Mouse (Mus musculus): ENCODE results near the gene Scn8a. TPM values are rescaled to one million over a fixed set of nuclear protein-coding genes. Genes with fewer than 3 reads are reported as not detected.
A peak's percentile ranks its signal among the peaks of the same experiment; 100 is the strongest.

Scn8a gene
- polyA plus RNA-seq, 1 experiment from 2014 or later: 11.6 TPM

- H3K9ac ChIP-seq (ENCODE audit: low read length): no peak overlapping the region
- H3K36me3 ChIP-seq (ENCODE audit: control insufficient read depth, insufficient read depth, low read length): no peaks in the 10 kb centered on the region
- no peak overlapping the region for H3K4me3 ChIP-seq (ENCODE audit: low read depth, low read length)
- no peak for ATAC-seq (ENCODE audit: low FRiP score)
- no peak overlapping the region for H3K4me2 ChIP-seq
- no peak for DNase-seq (ENCODE audit: low spot score, missing footprints)
- WGBS: 83% methylated on average over 8 of the region's 8 CpGs
- H3K27me3 ChIP-seq (ENCODE audit: control insufficient read depth, insufficient read depth, low read length): no peaks in the 10 kb centered on the region
- H3K9me3 ChIP-seq (ENCODE audit: control insufficient read depth, low read length): no peaks in the 10 kb centered on the region
- no peaks in the 10 kb centered on the region for H3K4me1 ChIP-seq (ENCODE audit: control insufficient read depth, insufficient read depth, low read length)
- H3K27ac ChIP-seq (ENCODE audit: low read depth, low read length): no peak overlapping the region
Observed at GRCm38 (mm10) chr15:100836729-100837128, 32.9 kb upstream of the Scn8a start.

DNA sequence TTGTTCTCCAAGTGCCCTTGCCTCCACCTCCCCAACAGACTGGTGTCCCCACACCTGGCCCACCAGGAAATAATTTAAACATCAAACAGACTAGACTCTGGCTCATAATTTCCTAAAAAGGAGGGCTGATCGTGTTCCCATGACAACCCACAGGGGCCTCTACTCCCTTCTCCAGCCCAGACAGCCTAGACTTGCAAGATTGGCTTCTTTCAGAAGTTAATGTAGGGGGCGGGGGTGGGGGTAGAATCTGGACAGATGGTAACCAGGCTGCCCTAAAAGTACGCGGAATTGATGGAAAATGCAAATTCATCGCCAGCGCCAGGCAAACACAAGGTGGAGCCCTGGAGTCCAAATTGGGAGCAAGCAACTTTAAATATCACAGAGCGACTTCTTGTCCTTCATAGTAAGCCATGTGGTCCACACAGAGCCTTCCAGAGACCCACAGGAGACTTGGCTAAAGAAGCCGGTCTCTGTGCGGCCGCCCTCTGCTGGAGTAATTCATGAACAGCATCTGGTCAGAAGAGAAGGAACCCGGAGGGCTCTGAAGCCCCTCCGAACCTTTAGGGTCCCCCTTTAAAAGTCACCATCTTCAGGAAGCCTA lies 31.0 kb upstream of the Scn8a start:
- Histone ChIP-seq H3K4me1 (ENCODE audit: control insufficient read depth, insufficient read depth, low read length) (no peaks in the 10 kb centered on the region), H3K9ac (ENCODE audit: low read length) (no peak overlapping the region), H3K9me3 (ENCODE audit: control insufficient read depth, low read length) (no peaks in the 10 kb centered on the region), H3K36me3 (ENCODE audit: control insufficient read depth, insufficient read depth, low read length) (no peaks in the 10 kb centered on the region), H3K27ac (ENCODE audit: low read depth, low read length) (no peak overlapping the region), H3K4me3 (ENCODE audit: low read depth, low read length) (no peak overlapping the region), H3K27me3 (ENCODE audit: control insufficient read depth, insufficient read depth, low read length) (no peaks in the 10 kb centered on the region), H3K4me2 (no peak overlapping the region)
- ATAC-seq (ENCODE audit: low FRiP score) (peak; percentile 46; the same call in 1 of the 2 replicates), DNase-seq (ENCODE audit: low spot score, missing footprints) (peak; percentile 89)
- 39% methylated on average over 12 of the region's 12 CpGs for WGBS

GRCm38 (mm10) chr15:100844336-100844735 lies 25.3 kb upstream of the Scn8a start:
- DNase-seq (ENCODE audit: low spot score, missing footprints) (no peak), ATAC-seq (ENCODE audit: low FRiP score) (no peak)
- Histone ChIP-seq H3K4me1 (ENCODE audit: control insufficient read depth, insufficient read depth, low read length) (no peaks in the 10 kb centered on the region), H3K9me3 (ENCODE audit: control insufficient read depth, low read length) (peaks cover 7% of the 10 kb centered on the region; the same call in 1 of the 2 replicates), H3K4me2 (no peak overlapping the region), H3K36me3 (ENCODE audit: control insufficient read depth, insufficient read depth, low read length) (no peaks in the 10 kb centered on the region), H3K27ac (ENCODE audit: low read depth, low read length) (no peak overlapping the region), H3K4me3 (ENCODE audit: low read depth, low read length) (no peak overlapping the region), H3K27me3 (ENCODE audit: control insufficient read depth, insufficient read depth, low read length) (no peaks in the 10 kb centered on the region), H3K9ac (ENCODE audit: low read length) (no peak overlapping the region)
- 86% methylated on average over 7 of the region's 7 CpGs for WGBS

- H3K4me1 ChIP-seq (ENCODE audit: control insufficient read depth, insufficient read depth, low read length): no peaks in the 10 kb centered on the region
- H3K4me2 ChIP-seq: no peak overlapping the region
- 55% methylated on average over 26 of the region's 26 CpGs for WGBS
- H3K27me3 ChIP-seq (ENCODE audit: control insufficient read depth, insufficient read depth, low read length): no peaks in the 10 kb centered on the region
- DNase-seq (ENCODE audit: low spot score, missing footprints) (no peak), ATAC-seq (ENCODE audit: low FRiP score) (no peak)
- H3K4me3 ChIP-seq (ENCODE audit: low read depth, low read length): no peak overlapping the region
- no peaks in the 10 kb centered on the region for H3K36me3 ChIP-seq (ENCODE audit: control insufficient read depth, insufficient read depth, low read length)
- no peak overlapping the region for H3K9ac ChIP-seq (ENCODE audit: low read length)
- H3K27ac ChIP-seq (ENCODE audit: low read depth, low read length): peak overlapping the region; percentile 40
- H3K9me3 ChIP-seq (ENCODE audit: control insufficient read depth, low read length): peaks cover 7% of the 10 kb centered on the region; the same call in 1 of the 2 replicates
Observed at GRCm38 (mm10) chr15:100845049-100845879, 24.4 kb upstream of the Scn8a start.

DNA sequence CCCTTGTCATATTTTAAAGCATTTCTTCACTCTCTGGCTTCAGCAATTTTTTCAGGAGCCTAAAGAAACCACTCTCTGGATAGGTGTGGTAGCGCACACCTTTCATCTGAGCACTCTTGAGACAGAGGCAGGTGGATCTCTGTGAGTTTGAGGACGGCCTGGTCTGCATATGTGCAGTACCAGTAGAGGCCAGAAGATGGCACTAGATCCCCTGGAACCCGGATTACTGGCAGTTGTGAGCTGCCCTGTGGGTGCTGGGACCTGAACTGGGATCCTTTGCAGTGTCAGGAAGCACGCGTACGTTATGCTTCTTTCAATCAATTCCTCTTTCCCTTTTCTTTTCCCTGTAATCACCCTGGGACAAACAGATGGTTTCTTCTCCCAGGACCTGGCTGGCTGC lies 22.5 kb upstream of the Scn8a start:
- H3K27me3 ChIP-seq (ENCODE audit: control insufficient read depth, insufficient read depth, low read length): no peaks in the 10 kb centered on the region
- H3K36me3 ChIP-seq (ENCODE audit: control insufficient read depth, insufficient read depth, low read length): no peaks in the 10 kb centered on the region
- 88% methylated on average over 6 of the region's 6 CpGs for WGBS
- H3K27ac ChIP-seq (ENCODE audit: low read depth, low read length): no peak overlapping the region
- DNase-seq (ENCODE audit: low spot score, missing footprints): no peak
- no peak overlapping the region for H3K4me2 ChIP-seq
- H3K4me1 ChIP-seq (ENCODE audit: control insufficient read depth, insufficient read depth, low read length): no peaks in the 10 kb centered on the region
- no peak for ATAC-seq (ENCODE audit: low FRiP score)
- H3K9ac ChIP-seq (ENCODE audit: low read length): no peak overlapping the region
- H3K9me3 ChIP-seq (ENCODE audit: control insufficient read depth, low read length): peaks cover 7% of the 10 kb centered on the region; the same call in 1 of the 2 replicates
- H3K4me3 ChIP-seq (ENCODE audit: low read depth, low read length): no peak overlapping the region

DNA sequence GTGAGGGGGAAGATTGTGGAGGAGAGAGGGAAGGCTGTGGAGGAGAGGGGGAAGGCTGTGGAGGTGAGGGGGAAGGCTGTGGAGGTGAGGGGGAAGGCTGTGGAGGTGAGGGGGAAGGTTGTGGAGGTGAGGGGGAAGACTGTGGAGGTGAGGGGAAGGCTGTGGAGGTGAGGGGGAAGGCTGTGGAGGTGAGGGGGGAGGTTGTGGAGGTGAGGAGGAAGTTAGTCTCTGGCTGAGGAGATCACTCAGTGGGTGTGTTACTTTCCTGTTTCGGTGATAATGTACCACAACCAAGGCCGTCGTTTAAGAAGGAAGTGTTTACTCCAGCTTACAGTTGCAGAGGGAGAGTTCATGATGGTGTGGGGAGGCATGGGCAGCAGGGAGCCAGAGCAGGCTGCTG lies 12.1 kb upstream of the Scn8a start:
- Histone ChIP-seq H3K9ac (ENCODE audit: low read length) (no peak overlapping the region), H3K27me3 (ENCODE audit: control insufficient read depth, insufficient read depth, low read length) (no peaks in the 10 kb centered on the region), H3K27ac (ENCODE audit: low read depth, low read length) (no peak overlapping the region), H3K4me2 (no peak overlapping the region), H3K4me3 (ENCODE audit: low read depth, low read length) (no peak overlapping the region), H3K9me3 (ENCODE audit: control insufficient read depth, low read length) (no peaks in the 10 kb centered on the region), H3K36me3 (ENCODE audit: control insufficient read depth, insufficient read depth, low read length) (no peaks in the 10 kb centered on the region), H3K4me1 (ENCODE audit: control insufficient read depth, insufficient read depth, low read length) (no peaks in the 10 kb centered on the region)
- DNase-seq (ENCODE audit: low spot score, missing footprints): peak; percentile 35
- WGBS: 82% methylated on average over 3 of the region's 3 CpGs
- ATAC-seq (ENCODE audit: low FRiP score): no peak

DNA sequence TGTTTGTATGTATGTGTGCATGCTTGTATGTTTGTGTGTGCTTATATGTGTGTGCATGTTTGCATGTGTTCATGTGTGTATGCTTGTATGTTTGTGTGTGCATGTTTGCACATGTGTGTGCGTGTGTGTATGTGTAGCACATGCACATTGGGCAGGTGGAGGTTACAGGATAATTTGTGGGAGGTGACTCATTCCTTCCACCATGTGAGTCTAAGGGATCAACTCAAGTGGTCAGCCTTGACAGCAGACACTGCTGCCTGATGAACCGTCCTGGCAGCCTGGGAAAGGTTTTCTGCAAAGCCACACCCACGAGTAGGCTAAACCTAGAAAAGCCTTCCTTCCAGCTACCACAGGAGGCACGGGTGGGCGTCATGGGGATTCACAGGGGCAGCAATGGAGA lies 8.8 kb upstream of the Scn8a start:
- ATAC-seq (ENCODE audit: low FRiP score) (no peak), DNase-seq (ENCODE audit: low spot score, missing footprints) (peak; percentile 51)
- Histone ChIP-seq H3K4me3 (ENCODE audit: low read depth, low read length) (no peak overlapping the region), H3K4me2 (no peak overlapping the region), H3K36me3 (ENCODE audit: control insufficient read depth, insufficient read depth, low read length) (no peaks in the 10 kb centered on the region), H3K9ac (ENCODE audit: low read length) (no peak overlapping the region), H3K27me3 (ENCODE audit: control insufficient read depth, insufficient read depth, low read length) (no peaks in the 10 kb centered on the region), H3K9me3 (ENCODE audit: control insufficient read depth, low read length) (no peaks in the 10 kb centered on the region), H3K4me1 (ENCODE audit: control insufficient read depth, insufficient read depth, low read length) (no peaks in the 10 kb centered on the region), H3K27ac (ENCODE audit: low read depth, low read length) (no peak overlapping the region)
- WGBS: 35% methylated on average over 5 of the region's 5 CpGs

- ATAC-seq (ENCODE audit: low FRiP score): no peak
- Histone ChIP-seq H3K4me1 (ENCODE audit: control insufficient read depth, insufficient read depth, low read length) (peaks cover 3% of the 10 kb centered on the region; the same call in 1 of the 2 replicates), H3K4me2 (no peak overlapping the region), H3K9ac (ENCODE audit: low read length) (no peak overlapping the region), H3K4me3 (ENCODE audit: low read depth, low read length) (no peak overlapping the region), H3K36me3 (ENCODE audit: control insufficient read depth, insufficient read depth, low read length) (no peaks in the 10 kb centered on the region), H3K27me3 (ENCODE audit: control insufficient read depth, insufficient read depth, low read length) (peaks cover 4% of the 10 kb centered on the region), H3K9me3 (ENCODE audit: control insufficient read depth, low read length) (no peaks in the 10 kb centered on the region), H3K27ac (ENCODE audit: low read depth, low read length) (no peak overlapping the region)
- DNase-seq (ENCODE audit: low spot score, missing footprints): no peak
- 51% methylated on average over 3 of the region's 3 CpGs for WGBS
Observed at GRCm38 (mm10) chr15:100865556-100865955, 4.1 kb upstream of the Scn8a start.

GRCm38 (mm10) chr15:100870001-100870774 lies 530 bp downstream of the Scn8a start:
- peak; percentile 99 for DNase-seq (ENCODE audit: low spot score, missing footprints)
- Histone ChIP-seq H3K4me2 (peak overlapping the region; percentile 50), H3K36me3 (ENCODE audit: control insufficient read depth, insufficient read depth, low read length) (no peaks in the 10 kb centered on the region), H3K4me1 (ENCODE audit: control insufficient read depth, insufficient read depth, low read length) (peaks cover 19% of the 10 kb centered on the region), H3K27ac (ENCODE audit: low read depth, low read length) (no peak overlapping the region), H3K9me3 (ENCODE audit: control insufficient read depth, low read length) (no peaks in the 10 kb centered on the region), H3K4me3 (ENCODE audit: low read depth, low read length) (peak overlapping the region; percentile 89), H3K27me3 (ENCODE audit: control insufficient read depth, insufficient read depth, low read length) (peaks cover 13% of the 10 kb centered on the region), H3K9ac (ENCODE audit: low read length) (peak overlapping the region; percentile 57)
- 4% methylated on average over 46 of the region's 66 CpGs for WGBS
- peak; percentile 83 for ATAC-seq (ENCODE audit: low FRiP score)
